Mouse (Mus musculus) kidney, embryonic 15.5 days (tissue): ENCODE measurements at regions not wholly inside any gene's neighbourhood (a gene's known extent, or its start where the extent isn't known, plus 50 kb on each side); places are given as distances from the start of the nearest gene placed in this dataset.

Experiments
- ATAC-seq: fragments of 200-750 bp; cut with Nextera tagmentation; replicated peaks from 2 replicates; pipeline ENCODE4 v1.8.0; 2017; ENCODE audit warnings: moderate TSS enrichment; ENCODE audit not compliant: low FRiP score
- H3K27ac ChIP-seq: fragments of 300-500 bp; sonication (generic); 2 replicates; pipeline ENCODE4 v1.5.1; 2015; ENCODE audit warnings: mild to moderate bottlenecking, inconsistent platforms
- H3K27me3 ChIP-seq: fragments of 300-500 bp; sonication (generic); 2 replicates; pipeline ENCODE4 v1.6.1; 2015; ENCODE audit warnings: inconsistent platforms
- H3K36me3 ChIP-seq: fragments of 300-500 bp; sonication (generic); 2 replicates; pipeline ENCODE4 v1.6.1; 2015; ENCODE audit warnings: inconsistent platforms
- H3K4me1 ChIP-seq: fragments of 300-500 bp; sonication (generic); 2 replicates; pipeline ENCODE4 v1.6.1; 2015; ENCODE audit warnings: inconsistent platforms
- H3K4me2 ChIP-seq: fragments of 300-500 bp; sonication (generic); 2 replicates; pipeline ENCODE4 v1.6.1; 2015; ENCODE audit warnings: moderate library complexity, mild to moderate bottlenecking, inconsistent platforms
- H3K4me3 ChIP-seq: fragments of 300-500 bp; sonication (generic); replicated peaks from 2 replicates; pipeline ENCODE4 v1.5.1; 2015; ENCODE audit warnings: mild to moderate bottlenecking, inconsistent platforms
- H3K9ac ChIP-seq: fragments of 300-500 bp; sonication (generic); 2 replicates; pipeline ENCODE4 v1.6.1; 2015; ENCODE audit warnings: mild to moderate bottlenecking, inconsistent platforms
- H3K9me3 ChIP-seq: fragments of 300-500 bp; sonication (generic); replicated peaks from 2 replicates; pipeline ENCODE4 v1.6.1; 2016; ENCODE audit warnings: inconsistent platforms
- WGBS: fragments of 180-500 bp; shearing (Covaris S2); methylation state at CpG from one replicate; pipeline ENCODE4 v1.1.7; 2015; ENCODE audit warnings: mixed read lengths; 5-methylcytosine and 5-hydroxymethylcytosine counted together

GRCm38 (mm10) chr12:77789427-77789826 is 404.6 kb upstream of the Gm6657 start:
- no peak overlapping the region for H3K27ac ChIP-seq

GRCm38 (mm10) chr12:77789871-77790270 is 404.2 kb upstream of the Gm6657 start:
- Histone ChIP-seq H3K27ac (no peak overlapping the region), H3K9me3 (no peaks in the 10 kb centered on the region), H3K36me3 (no peaks in the 10 kb centered on the region), H3K27me3 (0 out of 2 replicates have a peak, but pooled peaks cover 10% of the 10 kb centered on the region), H3K9ac (no peak overlapping the region), H3K4me3 (peak overlapping the region; percentile 25), H3K4me1 (peaks cover 19% of the 10 kb centered on the region), H3K4me2 (peak overlapping the region; percentile 54)
- 16% methylated on average over 14 of the region's 14 CpGs for WGBS
- ATAC-seq = no peak

More at GRCm38 (mm10) chr12:77789427-77789826, 404.6 kb upstream of the Gm6657 start:
- H3K4me3 ChIP-seq = peak overlapping the region; percentile 25
- H3K4me2 ChIP-seq = peak overlapping the region; percentile 54
- peaks cover 19% of the 10 kb centered on the region for H3K4me1 ChIP-seq
- no peaks in the 10 kb centered on the region for H3K9me3 ChIP-seq
- no peak overlapping the region for H3K9ac ChIP-seq
- H3K27me3 ChIP-seq = 0 out of 2 replicates have a peak, but pooled peaks cover 10% of the 10 kb centered on the region
- WGBS = 5% methylated on average over 8 of the region's 8 CpGs
- no peaks in the 10 kb centered on the region for H3K36me3 ChIP-seq
- ATAC-seq = peak; percentile 72; the same call in 1 of the 2 replicates

GRCm38 (mm10) chr12:77790891-77791672 is 403.0 kb upstream of the Gm6657 start:
- Histone ChIP-seq H3K36me3 (no peaks in the 10 kb centered on the region), H3K4me1 (peaks cover 19% of the 10 kb centered on the region), H3K9ac (no peak overlapping the region), H3K4me2 (peak overlapping the region; percentile 25), H3K27me3 (0 out of 2 replicates have a peak, but pooled peaks cover 7% of the 10 kb centered on the region), H3K4me3 (peak overlapping the region; percentile 10; the same call in 1 of the 2 replicates), H3K27ac (no peak overlapping the region), H3K9me3 (no peaks in the 10 kb centered on the region)
- 54% methylated on average over 13 of the region's 13 CpGs for WGBS
- peak; percentile 80 for ATAC-seq

GRCm38 (mm10) chr12:77798516-77798915 is 395.5 kb upstream of the Gm6657 start:
- Histone ChIP-seq H3K4me1 (0 out of 2 replicates have a peak, but pooled peaks cover 4% of the 10 kb centered on the region), H3K27me3 (0 out of 2 replicates have a peak, but pooled peaks cover 3% of the 10 kb centered on the region), H3K4me3 (no peak overlapping the region), H3K9me3 (no peaks in the 10 kb centered on the region), H3K27ac (no peak overlapping the region), H3K9ac (no peak overlapping the region), H3K4me2 (no peak overlapping the region), H3K36me3 (no peaks in the 10 kb centered on the region)
- no peak for ATAC-seq
- WGBS = 87% methylated on average over 4 of the region's 4 CpGs

- Histone ChIP-seq H3K4me3 (no peak overlapping the region), H3K27me3 (0 out of 2 replicates have a peak, but pooled peaks cover 3% of the 10 kb centered on the region), H3K9ac (no peak overlapping the region), H3K27ac (no peak overlapping the region), H3K4me2 (no peak overlapping the region), H3K36me3 (no peaks in the 10 kb centered on the region), H3K9me3 (no peaks in the 10 kb centered on the region), H3K4me1 (0 out of 2 replicates have a peak, but pooled peaks cover 4% of the 10 kb centered on the region)
- 57% methylated on average over 12 of the region's 12 CpGs for WGBS
- ATAC-seq = no peak
Measured at GRCm38 (mm10) chr12:77799134-77799770, 394.8 kb upstream of the Gm6657 start.

- Histone ChIP-seq H3K4me2 (no peak overlapping the region), H3K4me1 (no peaks in the 10 kb centered on the region), H3K27ac (no peak overlapping the region), H3K9ac (no peak overlapping the region), H3K36me3 (no peaks in the 10 kb centered on the region), H3K9me3 (no peaks in the 10 kb centered on the region), H3K4me3 (no peak overlapping the region), H3K27me3 (no peaks in the 10 kb centered on the region)
- ATAC-seq = no peak
- 91% methylated on average over 7 of the region's 7 CpGs for WGBS
Measured at GRCm38 (mm10) chr12:77807674-77808073, 386.4 kb upstream of the Gm6657 start.

- Histone ChIP-seq H3K4me2 (no peak overlapping the region), H3K4me1 (no peaks in the 10 kb centered on the region), H3K27me3 (no peaks in the 10 kb centered on the region), H3K4me3 (no peak overlapping the region), H3K36me3 (no peaks in the 10 kb centered on the region), H3K27ac (no peak overlapping the region), H3K9ac (no peak overlapping the region), H3K9me3 (no peaks in the 10 kb centered on the region)
- WGBS = 47% methylated on average over 2 of the region's 2 CpGs
- no peak for ATAC-seq
Measured at GRCm38 (mm10) chr12:77811276-77811675, 382.8 kb upstream of the Gm6657 start.

- no peak for ATAC-seq
- no peak overlapping the region for H3K4me3 ChIP-seq
- WGBS = 94% methylated on average over 16 of the region's 16 CpGs
- no peaks in the 10 kb centered on the region for H3K9me3 ChIP-seq
- no peak overlapping the region for H3K4me2 ChIP-seq
- no peaks in the 10 kb centered on the region for H3K36me3 ChIP-seq
- no peak overlapping the region for H3K9ac ChIP-seq
- H3K27me3 ChIP-seq = no peaks in the 10 kb centered on the region
- no peak overlapping the region for H3K27ac ChIP-seq
- H3K4me1 ChIP-seq = peaks cover 7% of the 10 kb centered on the region
Measured at GRCm38 (mm10) chr12:77819456-77819855, 374.6 kb upstream of the Gm6657 start.

- no peaks in the 10 kb centered on the region for H3K27me3 ChIP-seq
- H3K4me3 ChIP-seq = no peak overlapping the region
- WGBS = 20% methylated on average over 3 of the region's 3 CpGs
- no peaks in the 10 kb centered on the region for H3K36me3 ChIP-seq
- H3K4me2 ChIP-seq = no peak overlapping the region
- H3K9me3 ChIP-seq = no peaks in the 10 kb centered on the region
- H3K9ac ChIP-seq = no peak overlapping the region
- ATAC-seq = no peak
- peaks cover 7% of the 10 kb centered on the region for H3K4me1 ChIP-seq
- H3K27ac ChIP-seq = no peak overlapping the region
Measured at GRCm38 (mm10) chr12:77823381-77824030, 370.5 kb upstream of the Gm6657 start.

GRCm38 (mm10) chr12:77833411-77834169 is 360.5 kb upstream of the Gm6657 start:
- Histone ChIP-seq H3K4me1 (no peaks in the 10 kb centered on the region), H3K27ac (no peak overlapping the region), H3K27me3 (no peaks in the 10 kb centered on the region), H3K4me3 (no peak overlapping the region), H3K36me3 (no peaks in the 10 kb centered on the region), H3K9me3 (no peaks in the 10 kb centered on the region), H3K9ac (no peak overlapping the region), H3K4me2 (no peak overlapping the region)
- 94% methylated on average over 9 of the region's 9 CpGs for WGBS
- ATAC-seq = no peak

GRCm38 (mm10) chr12:77834891-77835290 is 359.2 kb upstream of the Gm6657 start:
- no peaks in the 10 kb centered on the region for H3K9me3 ChIP-seq
- no peaks in the 10 kb centered on the region for H3K27me3 ChIP-seq
- no peak overlapping the region for H3K4me3 ChIP-seq
- H3K4me2 ChIP-seq = no peak overlapping the region
- no peak overlapping the region for H3K9ac ChIP-seq
- H3K27ac ChIP-seq = no peak overlapping the region
- no peaks in the 10 kb centered on the region for H3K36me3 ChIP-seq
- WGBS = 92% methylated on average over 1 of the region's 1 CpGs
- H3K4me1 ChIP-seq = no peaks in the 10 kb centered on the region
- no peak for ATAC-seq
